Mouse (Mus musculus): Measurements from ENCODE around the gene Mbd5. TPM values are rescaled to one million over a fixed set of nuclear protein-coding genes. Genes with fewer than 3 reads are reported as not detected.
"Not testable (repeated sequence)": the region's sequence is repeated elsewhere in the genome, so short reads cannot be mapped to it uniquely, and the experiment has no call there.

The Mbd5 gene
- total RNA-seq, 2 experiments from 2014 or later = 98.6 to 104 TPM

GRCm38 (mm10) chr2:49153649-49154048 lies 204.3 kb downstream of the Mbd5 start:
- no peak for DNase-seq
- intact Hi-C loops (cut with DNase I) = no loop called here

- intact Hi-C loops (cut with DNase I) = no loop called here
- DNase-seq = no peak
Observed at GRCm38 (mm10) chr2:49160232-49160947, 211.1 kb downstream of the Mbd5 start.

- no peak for DNase-seq
- intact Hi-C loops (cut with DNase I) = no loop called here
Observed at GRCm38 (mm10) chr2:49169766-49170165, 220.5 kb downstream of the Mbd5 start.

- intact Hi-C loops (cut with DNase I) = no loop called here
- DNase-seq = no peak
Observed at GRCm38 (mm10) chr2:49177015-49177414, 227.7 kb downstream of the Mbd5 start.

GRCm38 (mm10) chr2:49190984-49191383 lies 241.7 kb downstream of the Mbd5 start:
- no peak for DNase-seq
- intact Hi-C loops (cut with DNase I) = no loop called here

- intact Hi-C loops (cut with DNase I) = no loop called here
- no peak for DNase-seq
Observed at GRCm38 (mm10) chr2:49191695-49192094, 242.4 kb downstream of the Mbd5 start.

GRCm38 (mm10) chr2:49204081-49204480 lies 254.8 kb downstream of the Mbd5 start:
- DNase-seq = no peak
- intact Hi-C loops (cut with DNase I) = no loop called here

- intact Hi-C loops (cut with DNase I); DNase-seq: not testable (repeated sequence)
Observed at GRCm38 (mm10) chr2:49205692-49206091, 256.4 kb downstream of the Mbd5 start.

- DNase-seq = no peak
- intact Hi-C loops (cut with DNase I) = no loop called here
Observed at GRCm38 (mm10) chr2:49209349-49209748, 260.0 kb downstream of the Mbd5 start.

- DNase-seq = peak; percentile 8
- intact Hi-C loops (cut with DNase I) = no loop called here
Observed at GRCm38 (mm10) chr2:49210408-49210807, 261.1 kb downstream of the Mbd5 start.

GRCm38 (mm10) chr2:49229725-49230124 lies 280.4 kb downstream of the Mbd5 start:
- DNase-seq = no peak
- intact Hi-C loops (cut with DNase I) = no loop called here

GRCm38 (mm10) chr2:49234064-49234463 lies 284.8 kb downstream of the Mbd5 start:
- no peak for DNase-seq
- intact Hi-C loops (cut with DNase I) = no loop called here

- no peak for DNase-seq
- intact Hi-C loops (cut with DNase I) = no loop called here
Observed at GRCm38 (mm10) chr2:49241715-49242114, 292.4 kb downstream of the Mbd5 start.

- no peak for DNase-seq
- intact Hi-C loops (cut with DNase I) = no loop called here
Observed at GRCm38 (mm10) chr2:49264092-49264491, 314.8 kb downstream of the Mbd5 start.

GRCm38 (mm10) chr2:49272295-49272967 lies 323.1 kb downstream of the Mbd5 start:
- intact Hi-C loops (cut with DNase I) = no loop called here
- DNase-seq = peak; percentile 29

- no peak for DNase-seq
- intact Hi-C loops (cut with DNase I) = no loop called here
Observed at GRCm38 (mm10) chr2:49276017-49276722, 326.9 kb downstream of the Mbd5 start.

- intact Hi-C loops (cut with DNase I) = no loop called here
- no peak for DNase-seq
Observed at GRCm38 (mm10) chr2:49280496-49280895, 331.2 kb downstream of the Mbd5 start.

- intact Hi-C loops (cut with DNase I) = no loop called here
- DNase-seq = no peak
Observed at GRCm38 (mm10) chr2:49283583-49283982, 334.3 kb downstream of the Mbd5 start.

GRCm38 (mm10) chr2:49286965-49287364 lies 337.7 kb downstream of the Mbd5 start:
- peak; percentile 10 for DNase-seq
- intact Hi-C loops (cut with DNase I) = no loop called here

- intact Hi-C loops (cut with DNase I) = no loop called here
- DNase-seq = no peak
Observed at GRCm38 (mm10) chr2:49291709-49292108, 342.4 kb downstream of the Mbd5 start.

- intact Hi-C loops (cut with DNase I) = loop anchor here (5.0 to 10.0 kb wide), 2 partner anchors 368 to 401 kb away; partner anchors contain the start of gene Mbd5
- DNase-seq = peak; percentile 79
Observed at GRCm38 (mm10) chr2:49312629-49313447, 363.5 kb downstream of the Mbd5 start.
